Mouse (Mus musculus) ES-Bruce4 (cell line): ENCODE data around the gene Zfp423.
A peak's percentile ranks its signal among the peaks of the same experiment; 100 is the strongest.

Source experiments
- CTCF ChIP-seq: IDR thresholded peaks from one replicate; pipeline ENCODE4 v1.8.1; 2011; ENCODE audit warnings: low read depth, low read length
- EP300 ChIP-seq: IDR thresholded peaks from 2 replicates; pipeline ENCODE4 v1.6.1; 2011; ENCODE audit warnings: low read depth, low read length; ENCODE audit not compliant: insufficient read depth
- POLR2A ChIP-seq: IDR thresholded peaks from one replicate; pipeline ENCODE4 v1.8.1; 2011; ENCODE audit warnings: low read length; ENCODE audit not compliant: insufficient read depth

GRCm38 (mm10) chr8:87982936-87983335 lies 23.5 kb upstream of the Zfp423 start:
- TF ChIP-seq CTCF (no peak), EP300 (peak; percentile 37; the same call in 1 of the 2 replicates), POLR2A (no peak)
